Mouse (Mus musculus): Measurements from ENCODE around the gene Timm10.

Timm10 gene

DNA sequence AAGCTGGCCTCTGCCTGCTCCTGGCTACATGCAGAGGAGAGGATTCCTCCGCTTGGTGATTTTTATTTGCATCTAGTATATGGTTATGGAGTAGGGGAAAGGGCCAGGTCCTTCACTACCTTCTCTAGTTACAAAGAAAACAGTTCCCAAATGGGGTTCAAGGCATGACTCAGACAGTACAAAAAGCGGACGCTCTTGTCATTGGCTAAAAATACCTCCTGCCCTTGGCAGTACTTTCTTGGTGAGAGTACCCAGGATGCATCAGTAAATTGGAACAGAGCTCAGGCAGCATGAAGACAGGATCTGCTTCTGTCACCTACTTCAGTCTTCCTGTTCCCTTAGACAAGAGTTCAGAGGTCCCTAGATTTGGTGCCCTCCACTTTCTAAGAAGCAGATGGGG, 6.9 kb upstream of the Timm10 start:
- no peak for DNase-seq (ENCODE audit: low read depth)

DNA sequence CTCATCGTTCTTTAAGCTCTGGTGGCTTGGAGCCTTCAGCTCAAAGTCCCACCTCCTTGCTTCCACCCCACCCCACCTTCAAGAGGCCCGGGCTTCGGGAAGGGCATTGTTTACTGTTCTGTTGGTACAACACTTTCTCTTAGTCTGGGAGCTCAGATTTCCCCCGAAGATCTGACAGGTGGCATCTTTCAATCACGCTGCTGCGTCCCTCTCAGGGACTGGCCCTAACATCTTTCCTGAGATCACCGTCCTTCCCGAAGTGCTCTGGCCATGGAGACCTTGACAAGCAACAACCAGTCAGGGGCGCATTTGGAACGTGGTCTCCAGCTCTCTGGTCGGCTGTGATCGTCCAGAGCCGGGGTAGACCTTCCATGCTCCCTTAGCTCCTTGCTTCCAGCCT, 4.2 kb upstream of the Timm10 start, which contains the start of gene Smtnl1:
Gene Smtnl1, minus strand, starts transcription at position 101 of the 400 bp plus-strand sequence.
- no peak for DNase-seq (ENCODE audit: low read depth)

DNA sequence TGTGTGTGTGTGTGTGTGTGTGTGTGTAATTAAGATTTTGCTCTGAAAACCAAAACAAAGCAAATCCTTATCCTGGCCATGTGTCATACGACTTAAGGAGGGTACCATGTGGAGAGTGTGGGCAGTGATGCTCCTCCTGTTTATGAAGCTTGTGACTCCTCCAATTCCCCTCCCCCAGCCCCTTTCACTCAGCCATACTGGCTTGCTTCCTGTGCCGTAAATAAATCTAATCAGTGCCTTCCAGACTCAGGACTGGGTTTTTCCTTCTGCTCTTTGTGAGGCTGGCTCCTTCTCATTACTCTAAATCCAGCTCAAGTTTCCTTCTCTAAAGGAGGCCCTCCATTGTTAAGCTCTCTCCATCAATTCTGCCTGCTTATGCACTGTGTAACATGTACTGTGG, 3.6 kb upstream of the Timm10 start:
- DNase-seq (ENCODE audit: low read depth) = no peak

DNA sequence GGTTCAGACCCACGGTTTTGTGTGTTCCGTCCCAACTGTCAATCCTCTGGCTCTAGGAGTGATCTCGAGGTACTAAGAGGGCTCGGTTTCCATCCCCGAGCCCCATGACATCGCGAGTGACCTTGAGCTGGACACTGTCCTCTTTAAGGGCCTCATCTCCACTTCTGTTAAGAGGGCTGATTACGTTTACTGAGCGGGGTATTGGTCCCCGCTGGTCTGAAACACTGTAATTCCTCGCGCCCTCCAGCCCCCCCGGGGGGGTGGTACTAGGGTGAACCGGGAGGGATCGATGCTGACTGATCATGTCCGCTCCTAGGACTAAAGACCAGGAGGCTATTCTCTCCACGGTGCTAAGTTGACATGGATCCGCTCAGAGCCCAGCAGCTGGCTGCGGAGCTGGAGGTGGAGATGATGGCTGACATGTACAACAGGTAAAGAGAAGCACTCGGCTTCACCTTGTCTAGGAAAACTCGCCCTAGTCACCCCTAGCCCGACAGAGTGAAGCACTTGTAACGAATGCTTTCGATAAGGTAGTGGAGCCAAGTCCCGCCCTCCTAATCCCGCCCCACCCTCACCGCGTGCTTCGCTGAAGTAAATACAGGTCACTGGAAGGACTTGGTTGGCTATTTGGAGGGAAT, 605 bp downstream of the Timm10 start:
- DNase-seq (ENCODE audit: low read depth) = no peak

DNA sequence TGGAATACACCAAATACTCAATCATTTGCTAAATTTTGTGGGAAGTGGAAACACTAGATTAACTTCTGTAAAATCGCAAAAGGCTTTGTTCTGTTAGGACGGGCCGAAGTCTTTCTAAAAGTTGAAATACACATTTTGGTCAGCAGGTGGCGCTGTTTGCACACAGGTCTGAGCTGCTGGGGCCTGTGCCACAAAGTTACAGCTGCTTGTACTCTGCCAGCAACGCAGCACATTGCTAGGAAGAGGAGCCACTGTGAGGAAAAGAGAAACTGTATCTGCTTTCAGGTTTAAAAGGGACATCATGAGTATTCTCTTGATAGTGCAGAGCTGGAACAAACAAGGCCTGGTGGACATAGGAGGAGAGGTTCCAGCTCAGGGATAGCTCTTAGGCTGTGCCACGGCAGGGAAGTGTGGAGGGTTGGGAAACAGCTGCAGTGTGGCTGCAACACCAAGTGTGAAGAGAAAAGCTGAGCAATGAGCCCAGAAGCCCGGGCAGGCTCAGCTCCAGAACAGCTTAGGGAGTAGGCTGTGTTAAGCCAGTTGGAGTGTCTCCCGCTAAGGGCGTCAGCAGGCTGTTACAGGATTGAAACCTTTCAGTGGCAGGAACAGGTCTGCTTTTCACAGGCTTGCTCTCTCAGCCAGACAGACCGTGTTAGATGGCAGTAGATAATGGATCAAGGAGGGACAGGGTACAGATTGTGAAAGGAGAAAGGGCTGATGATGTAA, 5.0 kb downstream of the Timm10 start:
- no peak for DNase-seq (ENCODE audit: low read depth)

DNA sequence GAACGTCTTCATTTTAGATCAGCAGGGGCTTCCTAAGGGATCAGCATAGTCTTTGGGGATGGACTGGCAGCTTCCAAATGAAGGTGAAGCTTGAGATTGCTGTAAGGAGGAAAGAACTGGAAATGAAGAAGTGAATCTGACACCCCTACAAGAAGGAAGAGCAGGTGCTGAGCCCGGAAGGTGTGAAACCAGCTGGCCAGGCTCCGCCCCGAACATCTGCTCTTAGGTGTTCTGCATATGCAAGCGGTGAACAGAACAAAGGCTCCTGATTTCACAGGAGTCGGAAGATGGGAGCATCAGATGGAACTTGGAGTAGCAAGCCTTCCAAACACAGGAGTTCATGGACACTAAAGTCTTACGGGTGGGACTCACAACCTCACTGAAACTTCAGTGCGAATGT, 10.3 kb downstream of the Timm10 start:
- DNase-seq (ENCODE audit: low read depth) = no peak

DNA sequence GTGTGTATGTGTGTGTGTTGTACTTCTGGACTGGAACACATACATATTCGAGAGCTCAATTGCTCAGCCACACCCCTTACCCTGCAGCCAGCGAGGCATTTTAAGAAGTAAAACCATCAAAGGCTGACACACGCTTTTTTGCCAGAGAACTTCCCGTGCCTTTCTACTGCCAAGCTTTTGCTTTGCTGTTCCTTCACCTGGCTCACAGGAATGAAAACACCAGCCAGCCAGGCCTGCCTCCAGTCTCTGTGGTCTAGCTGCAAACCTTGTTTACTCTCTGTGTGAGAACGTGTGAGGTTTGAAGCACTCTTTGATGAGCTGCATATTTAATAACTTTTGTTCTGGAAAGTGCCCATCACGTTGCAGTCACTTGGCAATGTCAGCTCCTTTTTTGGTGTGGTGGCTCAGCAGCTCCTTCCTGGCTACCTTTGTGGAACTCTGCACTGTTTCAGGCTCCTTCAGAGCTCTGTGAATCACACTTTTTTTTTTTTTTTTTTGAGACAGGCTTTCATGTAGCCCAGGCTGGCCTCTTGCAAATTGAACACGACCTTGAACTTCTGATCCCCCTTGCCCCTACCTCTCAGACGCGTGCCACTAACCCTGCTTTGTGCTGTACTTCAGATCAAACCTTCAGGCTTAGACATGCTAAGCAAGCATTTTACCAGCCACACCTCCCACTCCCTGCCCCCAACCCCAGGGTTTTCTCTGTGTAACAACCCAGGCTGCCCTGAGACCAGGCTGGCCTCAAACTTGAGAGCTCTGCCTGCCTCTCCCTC, 11.2 kb downstream of the Timm10 start:
- no peak for DNase-seq (ENCODE audit: low read depth)

DNA sequence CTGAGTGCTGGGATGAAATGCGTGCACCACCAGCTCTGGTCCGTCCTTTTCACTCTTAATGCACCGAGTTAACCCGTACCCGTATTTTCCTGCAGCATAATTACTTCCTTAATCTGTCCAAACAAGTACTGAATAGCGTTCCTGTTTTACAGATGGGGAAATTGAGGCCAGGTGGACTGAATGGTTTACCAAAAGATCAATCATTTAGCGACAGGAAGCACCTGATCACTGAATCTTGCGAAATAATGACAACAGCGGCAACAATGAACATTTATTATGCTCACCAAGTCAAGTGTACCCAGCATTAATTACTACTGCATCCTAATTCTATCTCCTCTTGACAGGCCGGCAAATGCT, 11.8 kb downstream of the Timm10 start, which contains the start of gene Slc43a1:
Gene Slc43a1, plus strand, starts transcription at position 258 of the 357 bp plus-strand sequence.
- DNase-seq (ENCODE audit: low read depth) = no peak

DNA sequence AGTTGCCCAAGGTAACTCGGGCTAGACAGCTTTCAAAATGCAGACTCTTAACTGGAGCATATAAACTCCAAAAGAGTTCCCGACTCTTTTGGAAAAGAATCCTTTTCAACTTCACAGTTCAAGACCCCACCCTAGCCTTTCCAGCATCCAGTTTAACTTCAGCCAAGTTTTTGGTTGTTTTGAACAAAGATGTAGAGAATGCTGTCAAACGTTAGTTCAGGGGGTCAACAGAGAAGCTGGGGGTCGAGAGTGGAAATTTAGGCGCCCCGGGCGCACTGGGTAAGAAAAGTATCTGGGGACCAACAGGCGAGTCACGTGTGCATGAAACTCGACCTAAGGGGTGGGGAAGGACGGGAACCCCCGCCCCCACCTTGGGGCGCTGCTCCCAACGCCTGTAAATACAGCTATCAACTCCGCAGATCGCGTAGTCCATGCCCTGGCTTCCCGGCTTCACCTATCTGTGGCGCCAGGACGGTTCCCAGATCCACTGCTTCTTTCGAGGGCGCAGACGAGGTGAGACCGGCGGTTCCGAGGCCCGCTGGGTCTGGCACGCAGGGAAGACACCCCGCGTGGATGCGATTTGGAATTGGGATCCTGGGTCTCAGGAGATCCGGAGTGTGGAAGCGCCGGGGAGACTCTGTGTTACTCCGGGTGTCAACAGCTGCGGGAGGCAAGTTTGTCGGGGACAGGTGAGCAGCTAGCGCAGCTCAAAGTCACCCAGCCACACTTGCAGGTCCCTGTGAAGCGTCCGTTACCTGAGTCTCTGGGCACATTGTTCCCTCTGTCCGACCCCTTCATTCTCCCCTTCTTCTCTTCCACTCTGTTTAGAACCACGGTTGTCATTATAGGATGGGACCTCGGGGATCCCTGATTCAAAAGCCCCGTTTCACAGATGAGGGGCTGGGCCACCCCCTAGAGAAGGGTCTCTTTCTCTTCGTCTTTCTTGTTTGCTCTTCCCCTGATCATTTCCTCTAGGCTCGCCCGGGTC, 12.5 kb downstream of the Timm10 start:
- no peak for DNase-seq (ENCODE audit: low read depth)

DNA sequence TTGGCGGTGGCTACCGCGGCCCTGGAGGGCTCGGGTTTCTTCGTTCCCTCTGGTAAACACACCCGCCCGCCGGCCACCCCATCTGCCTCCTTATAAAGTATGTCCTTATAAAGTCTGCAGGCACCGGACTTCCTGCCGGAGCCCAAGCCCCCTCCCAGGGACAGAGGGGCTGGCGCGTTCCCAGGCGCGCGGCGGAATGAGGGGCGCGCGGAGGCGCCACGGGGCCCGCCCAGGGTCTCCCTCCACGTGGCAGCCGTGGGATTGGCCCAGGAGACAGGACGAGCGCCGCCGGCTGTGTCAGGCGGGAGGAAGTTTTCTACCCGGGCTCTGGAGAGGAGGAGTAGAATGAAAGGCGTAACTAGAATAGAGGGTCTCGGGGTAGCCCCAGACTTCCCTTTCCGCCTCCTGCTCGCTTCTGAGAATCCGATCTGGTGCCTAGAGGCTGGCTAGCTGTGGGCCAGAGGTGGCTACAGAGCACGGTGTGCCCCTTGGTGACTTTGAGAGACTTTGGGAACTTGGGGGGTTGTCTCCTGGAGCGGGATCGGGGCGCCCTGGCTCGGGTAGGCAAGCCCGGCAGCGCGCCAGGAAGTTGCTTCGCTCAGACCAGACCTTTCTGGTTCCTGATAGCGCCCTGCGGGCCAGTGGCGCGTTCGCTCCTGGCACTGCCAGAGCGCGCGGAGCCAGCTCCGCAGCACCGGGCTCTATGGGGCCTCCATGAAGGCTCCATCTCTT, 13.4 kb downstream of the Timm10 start:
- DNase-seq (ENCODE audit: low read depth) = no peak

DNA sequence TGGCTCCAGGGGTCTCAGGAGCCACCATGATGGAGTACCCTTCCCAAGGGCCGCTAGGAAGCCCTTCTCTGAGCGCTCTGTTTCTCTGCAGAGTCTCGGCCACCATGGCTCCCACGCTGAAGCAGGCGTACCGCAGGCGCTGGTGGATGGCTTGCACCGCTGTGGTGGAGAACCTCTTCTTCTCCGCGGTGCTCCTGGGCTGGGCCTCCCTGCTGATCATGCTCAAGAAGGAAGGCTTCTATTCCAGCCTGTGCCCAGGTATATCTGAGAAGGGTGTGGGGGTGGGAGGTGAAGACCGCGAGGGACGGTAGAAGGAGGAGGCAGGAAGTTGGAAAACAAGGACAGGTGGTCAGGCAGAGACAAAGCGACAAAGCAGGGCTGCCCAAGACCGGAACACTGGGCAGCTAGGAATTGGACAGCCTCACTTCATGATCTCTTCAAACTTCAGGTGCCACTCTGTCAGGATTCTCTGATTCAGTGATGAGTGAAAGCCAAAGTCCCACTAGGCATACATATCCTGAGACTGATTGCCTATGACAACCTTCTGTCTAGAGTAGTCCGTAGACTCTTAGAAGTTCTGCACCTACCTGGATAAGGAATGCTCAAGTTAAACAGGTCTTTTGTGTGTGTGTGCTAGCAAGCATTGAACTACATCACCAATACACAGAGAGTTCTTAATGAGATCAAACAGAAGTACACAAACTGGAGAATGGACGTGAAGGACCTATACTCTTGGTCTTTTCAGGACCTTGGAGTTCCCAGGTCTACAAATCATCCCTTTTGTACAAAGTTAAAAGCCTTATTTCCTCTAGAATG, 14.2 kb downstream of the Timm10 start:
- DNase-seq (ENCODE audit: low read depth) = no peak

DNA sequence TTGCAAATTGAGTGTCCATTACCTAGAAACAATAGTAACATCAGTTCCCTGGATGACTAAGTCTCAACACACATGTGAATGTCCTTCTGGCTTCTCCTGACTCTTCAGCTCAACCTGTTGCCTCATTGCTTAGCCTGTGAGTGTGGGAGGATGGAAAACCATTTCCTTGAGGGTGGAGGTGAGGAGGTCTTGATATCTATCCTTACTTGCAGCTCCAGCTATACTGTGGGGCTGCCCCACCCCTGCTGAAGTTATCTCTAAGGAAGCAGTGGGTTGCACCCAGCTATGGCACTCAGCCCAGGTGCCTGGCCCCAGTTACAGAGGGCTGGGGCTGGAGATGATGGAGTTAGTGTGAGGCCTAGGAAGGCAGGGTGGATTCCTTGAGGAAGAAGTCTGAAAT, 15.1 kb downstream of the Timm10 start:
- DNase-seq (ENCODE audit: low read depth) = no peak

DNA sequence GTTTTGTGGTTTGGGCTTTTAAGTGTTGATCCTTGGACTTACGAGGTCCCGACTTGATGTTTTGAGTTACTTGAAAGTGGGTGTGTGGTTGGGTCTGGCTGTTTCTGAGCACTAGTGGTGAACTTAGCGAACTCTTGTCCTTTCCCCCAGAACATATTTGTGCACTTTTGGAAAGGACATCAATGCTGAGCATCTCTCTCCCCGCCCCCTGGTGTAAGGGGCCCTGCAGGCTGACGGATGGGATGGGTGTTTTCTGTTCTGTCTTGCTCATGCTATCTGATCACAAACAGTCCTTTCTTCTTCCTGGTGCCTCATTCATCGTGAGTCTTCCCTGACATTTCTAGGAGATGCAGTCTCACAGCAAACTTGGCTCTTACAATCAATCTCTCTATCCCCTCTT, 16.9 kb downstream of the Timm10 start:
- no peak for DNase-seq (ENCODE audit: low read depth)

DNA sequence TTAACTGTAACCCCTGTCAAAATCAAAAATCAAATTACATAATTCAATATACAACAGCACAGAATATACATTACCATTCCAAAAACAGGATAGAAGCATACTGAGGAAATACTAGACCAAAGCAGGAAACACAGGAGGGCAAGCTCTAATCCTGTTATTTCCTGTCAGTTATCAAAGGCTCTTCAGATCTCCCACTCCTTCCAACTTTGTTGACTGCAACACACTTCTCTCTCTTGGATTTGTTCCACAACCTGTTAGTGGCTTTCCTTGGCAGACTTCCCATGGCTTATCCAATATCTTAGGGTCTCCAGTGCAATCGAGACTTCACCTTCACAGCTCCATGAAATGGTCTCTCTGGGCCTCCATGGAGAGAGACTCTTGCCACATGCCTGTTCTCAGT, 18.4 kb downstream of the Timm10 start:
- DNase-seq (ENCODE audit: low read depth) = no peak

DNA sequence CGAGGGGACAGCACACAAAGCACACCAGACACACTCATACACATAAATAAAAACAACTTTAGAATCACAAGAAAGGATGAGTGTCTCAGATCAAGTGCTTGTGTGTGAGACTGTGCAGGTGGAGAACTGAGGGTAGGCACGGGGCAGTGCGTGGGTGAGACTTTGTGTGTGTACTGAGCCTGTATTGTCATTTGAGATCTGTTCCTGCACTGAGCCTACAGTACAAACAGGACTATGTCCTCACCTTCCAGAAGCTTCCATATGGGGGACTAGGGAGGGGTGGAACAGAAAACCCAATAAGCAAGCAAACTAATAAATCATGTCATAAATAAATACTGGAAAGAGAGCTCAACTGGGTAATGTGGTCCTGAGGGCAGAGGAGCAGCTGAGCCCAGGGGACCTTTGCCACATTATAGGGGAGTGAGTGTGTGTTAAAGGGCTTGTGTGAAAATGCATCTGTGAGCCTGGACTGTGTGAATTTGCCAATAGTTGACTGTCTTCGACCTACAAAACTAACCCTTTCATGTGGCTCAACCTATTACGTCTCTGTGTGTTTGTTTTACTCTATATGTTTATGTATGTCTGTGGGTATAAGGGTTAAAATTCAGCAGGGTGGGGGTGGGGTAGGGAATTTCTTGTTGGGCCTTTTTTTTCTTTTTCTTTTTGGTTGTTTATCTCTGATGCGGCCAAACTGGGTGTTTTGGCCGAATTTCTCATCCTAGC, 23.8 kb downstream of the Timm10 start:
- no peak for DNase-seq (ENCODE audit: low read depth)

DNA sequence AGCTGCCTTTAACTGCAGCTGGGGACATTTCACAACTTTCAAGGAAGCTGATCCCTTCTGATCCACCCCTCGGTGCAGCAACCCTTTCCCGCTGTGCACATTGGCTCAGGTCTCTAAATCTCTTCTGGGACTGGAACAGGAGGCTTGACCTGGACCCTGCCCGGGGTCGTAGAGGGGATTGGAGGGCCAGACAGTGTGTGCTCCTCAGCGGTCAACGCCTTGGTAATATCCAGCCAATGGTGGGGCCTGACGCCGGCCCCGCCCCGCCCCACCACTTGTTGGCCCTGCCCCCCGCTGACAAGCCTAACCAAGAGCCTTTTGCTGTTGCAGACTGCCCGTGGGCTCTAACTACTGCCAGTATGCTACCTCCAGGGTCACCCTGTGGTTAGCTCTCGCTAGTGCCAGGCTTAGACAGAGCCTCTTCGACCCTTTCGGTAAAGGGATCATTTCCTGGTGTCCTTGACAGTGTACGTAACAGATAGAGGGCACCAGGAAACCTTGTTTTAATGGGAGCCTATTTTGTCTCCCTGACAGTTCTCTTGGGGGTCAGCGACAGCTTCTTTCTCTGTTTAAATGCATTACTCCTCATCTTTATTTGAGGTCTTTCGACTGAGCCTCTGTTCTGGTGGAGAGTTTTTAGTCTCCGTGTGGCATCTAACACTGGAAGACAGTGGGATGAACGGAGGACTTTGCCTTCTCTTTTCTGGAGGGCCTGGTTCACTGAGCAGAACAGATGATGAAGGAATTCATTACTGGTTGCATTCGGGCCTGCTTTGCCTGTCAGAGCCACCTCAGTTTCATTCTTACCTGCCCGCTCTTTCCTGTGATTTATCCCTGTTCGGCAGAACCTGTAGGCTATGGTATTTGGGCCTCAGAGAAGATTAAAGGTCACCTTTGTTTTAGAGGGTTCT, 24.6 kb downstream of the Timm10 start:
- no peak for DNase-seq (ENCODE audit: low read depth)

DNA sequence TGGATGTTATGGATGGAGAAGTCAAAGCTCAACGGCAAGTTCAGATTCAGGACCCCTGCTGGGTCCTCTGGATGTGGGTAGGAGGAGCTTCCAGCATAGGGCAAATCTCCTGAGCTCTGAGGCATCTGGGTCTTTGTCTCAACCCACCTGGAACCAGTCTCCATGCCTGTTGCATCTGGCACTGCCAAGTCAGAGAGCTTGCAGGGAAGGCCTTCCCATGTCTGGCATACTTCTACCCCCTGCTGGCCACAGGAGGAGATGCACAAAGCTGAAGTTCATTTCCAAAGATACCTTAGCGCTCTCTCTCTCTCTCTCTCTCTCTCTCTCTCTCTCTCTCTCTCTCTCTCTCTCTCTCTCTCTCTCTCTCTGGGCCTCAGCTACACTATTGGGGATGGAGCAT, 28.9 kb downstream of the Timm10 start:
- no peak for DNase-seq (ENCODE audit: low read depth)

DNA sequence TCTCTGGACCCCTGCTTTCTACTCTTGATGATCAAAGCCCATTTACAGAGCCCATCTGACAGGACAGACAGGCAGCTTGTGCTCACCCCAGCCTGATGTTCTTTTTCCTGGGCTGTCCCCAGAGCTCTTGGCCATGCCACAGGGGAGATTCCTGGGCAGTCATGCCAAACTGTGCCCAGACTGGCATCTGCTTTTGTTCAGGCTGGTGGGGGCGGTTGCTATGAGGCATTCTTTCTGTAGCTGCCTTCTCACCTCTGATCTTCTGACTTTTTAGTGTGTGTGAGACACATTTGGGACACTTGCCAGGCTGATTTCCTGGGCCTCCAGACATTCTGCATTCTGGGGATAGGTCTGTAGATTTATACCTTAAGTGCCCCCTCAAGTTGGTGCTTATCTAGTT, 31.8 kb downstream of the Timm10 start:
- DNase-seq (ENCODE audit: low read depth) = no peak
